Comparison of ENCODE assay signal across 11 mouse cellular contexts in genomic region chr5:3358687-3359520, GRCm38 (mm10). TPM values are rescaled to one million over a fixed set of nuclear protein-coding genes. Genes with fewer than 3 reads are reported as not detected.
DNase-seq lines count a peak whose midpoint lies in the region; ATAC-seq lines count a peak whose summit lies in the region.
"Had no signal": no experiment of that assay in that cellular context is flagged by ENCODE, and none has a peak within 500 bp of the region (broad histone marks: within the 10 kb centered on the region; RNA-seq: fewer than 3 reads in every experiment).

No protein-coding gene starts in this region.

- H3K27ac ChIP-seq in liver, embryonic 12.5 days: peak overlapping the region; percentile 57
- no peak overlapping the region for H3K27ac ChIP-seq in forebrain, embryonic 11.5 days (ENCODE audit: low read depth, low read length)
- H3K27ac ChIP-seq in forebrain, embryonic 15.5 days (replicated peaks): no peak overlapping the region
- H3K27ac ChIP-seq: heart, adult 2 months; limb, embryonic 10.5 days had no signal

- peaks cover 13% of the 10 kb centered on the region for H3K36me3 ChIP-seq in liver, embryonic 12.5 days
- no peaks in the 10 kb centered on the region for H3K36me3 ChIP-seq in forebrain, embryonic 11.5 days (ENCODE audit: control insufficient read depth, insufficient read depth, low read length)
- no peaks in the 10 kb centered on the region for H3K36me3 ChIP-seq in forebrain, embryonic 15.5 days
- H3K36me3 ChIP-seq: limb, embryonic 10.5 days had no signal

- H3K9ac ChIP-seq in liver, embryonic 12.5 days: no peak overlapping the region
- H3K9ac ChIP-seq in forebrain, embryonic 11.5 days (ENCODE audit: low read length): no peak overlapping the region
- no peak overlapping the region for H3K9ac ChIP-seq in forebrain, embryonic 15.5 days (replicated peaks)

- no peaks in the 10 kb centered on the region for H3K27me3 ChIP-seq in liver, embryonic 12.5 days (replicated peaks)
- H3K27me3 ChIP-seq in forebrain, embryonic 11.5 days (ENCODE audit: control insufficient read depth, insufficient read depth, low read length): no peaks in the 10 kb centered on the region
- no peaks in the 10 kb centered on the region for H3K27me3 ChIP-seq in forebrain, embryonic 15.5 days

- no peaks in the 10 kb centered on the region for H3K9me3 ChIP-seq in liver, embryonic 12.5 days (replicated peaks)
- no peaks in the 10 kb centered on the region for H3K9me3 ChIP-seq in forebrain, embryonic 11.5 days (ENCODE audit: control insufficient read depth, low read length)
- H3K9me3 ChIP-seq in forebrain, embryonic 15.5 days: no peaks in the 10 kb centered on the region
- H3K9me3 ChIP-seq: limb, embryonic 10.5 days had no signal

- no peak overlapping the region for H3K4me3 ChIP-seq in liver, embryonic 12.5 days
- no peak overlapping the region for H3K4me3 ChIP-seq in forebrain, embryonic 11.5 days (ENCODE audit: low read depth, low read length)
- no peak overlapping the region for H3K4me3 ChIP-seq in forebrain, embryonic 15.5 days
- H3K4me3 ChIP-seq: heart, adult 2 months; limb, embryonic 10.5 days had no signal

- no peak overlapping the region for H3K4me2 ChIP-seq in liver, embryonic 12.5 days
- no peak overlapping the region for H3K4me2 ChIP-seq in forebrain, embryonic 11.5 days (ENCODE audit: low read depth, low read length, severe bottlenecking)
- H3K4me2 ChIP-seq in forebrain, embryonic 15.5 days (replicated peaks): no peak overlapping the region

- DNase-seq in 416B (ENCODE audit: low read depth): peak; percentile 76
- DNase-seq in CD4-positive helper T cell, adult 2 months (ENCODE audit: low read depth, low spot score): peak; percentile 29
- no peak for DNase-seq in forebrain, embryonic 11.5 days (ENCODE audit: low spot score)
- DNase-seq in cerebellum, postnatal 36 days: no peak
- DNase-seq in embryo, embryonic 9.5 days (ENCODE audit: extremely low spot score): no peak
- DNase-seq: heart, adult 2 months; right cerebral cortex, postnatal 4 days had no signal

- peak; percentile 43 for ATAC-seq in common myeloid progenitor, adult 5-6 weeks (replicated peaks; ENCODE audit: low read depth, poor library complexity, severe bottlenecking)
- peak; percentile 74 for ATAC-seq in liver, embryonic 12.5 days
- ATAC-seq in forebrain, embryonic 11.5 days (replicated peaks; ENCODE audit: low FRiP score): no peak
- ATAC-seq in forebrain, embryonic 15.5 days (replicated peaks): no peak

- H3K4me1 ChIP-seq in liver, embryonic 12.5 days: peaks cover 87% of the 10 kb centered on the region
- H3K4me1 ChIP-seq in forebrain, embryonic 11.5 days (replicated peaks; ENCODE audit: control insufficient read depth, insufficient read depth, low read length): no peaks in the 10 kb centered on the region
- peaks cover 15% of the 10 kb centered on the region; the same call in 1 of the 2 replicates for H3K4me1 ChIP-seq in forebrain, embryonic 15.5 days
- H3K4me1 ChIP-seq: limb, embryonic 10.5 days had no signal

- 50% methylated on average over 5 of the region's 5 CpGs for WGBS in liver, embryonic 12.5 days (ENCODE audit: insufficient replicate concordance)
- WGBS in forebrain, embryonic 11.5 days: 85% methylated on average over 5 of the region's 5 CpGs
- WGBS in forebrain, embryonic 15.5 days: 86% methylated on average over 5 of the region's 5 CpGs

RNA-seq across cellular contexts. Expression of gene Cdk6, which starts 17.6 kb away (rescaled TPM):
- 277 and 295 TPM in 2 replicates for total RNA-seq in common myeloid progenitor, adult 5-6 weeks (2017)
- 35.1 and 40.1 TPM in 2 replicates for polyA plus RNA-seq in liver, embryonic 12.5 days (2016; fragmentation: Nextera tagmentation; extraction: Ambion mirVana)
- polyA plus RNA-seq in forebrain, embryonic 11.5 days (2014; fragmentation: Nextera tagmentation; extraction: Ambion mirVana): 21.3 and 24.5 TPM in 2 replicates
- polyA plus RNA-seq in forebrain, embryonic 15.5 days (2015; fragmentation: Nextera tagmentation; extraction: Ambion mirVana): 30.8 and 39.4 TPM in 2 replicates

Comparison
In these comparisons a context has a peak if more than half of its experiments do, and no peak if none do; other contexts are left out.
1. DNase-seq: peak in 416B (single experiment) and CD4-positive helper T cell, adult 2 months (single experiment); none in forebrain, embryonic 11.5 days (single experiment), cerebellum, postnatal 36 days (0 of 2) and embryo, embryonic 9.5 days (single experiment).
2. ATAC-seq: peak in common myeloid progenitor, adult 5-6 weeks (single experiment) and liver, embryonic 12.5 days (single experiment); none in forebrain, embryonic 11.5 days (single experiment) and forebrain, embryonic 15.5 days (single experiment).